Mouse (Mus musculus) embryonic fibroblast, embryonic 13.5 days (primary cell): ENCODE results near the gene Syt2.

Experiments used
- CTCF ChIP-seq: IDR thresholded peaks from 2 replicates; pipeline ENCODE4 v1.5.1; 2011; ENCODE audit warnings: mild to moderate bottlenecking, control low read depth, low read length, moderate library complexity, borderline replicate concordance; ENCODE audit not compliant: insufficient read depth
- POLR2A ChIP-seq: IDR thresholded peaks from 2 replicates; pipeline ENCODE4 v1.6.1; 2011; ENCODE audit warnings: low read depth, mild to moderate bottlenecking, control low read depth, low read length, moderate library complexity

- TF ChIP-seq CTCF (no peak), POLR2A (no peak)
Measured at GRCm38 (mm10) chr1:134727256-134727655, 80.8 kb downstream of the Syt2 start.
